Mouse (Mus musculus): Measurements from ENCODE around the gene Tapbp. TPM values are rescaled to one million over a fixed set of nuclear protein-coding genes. Genes with fewer than 3 reads are reported as not detected.

Gene Tapbp
- polyA plus RNA-seq, 1 experiment from 2014 or later = 102 TPM

- Histone ChIP-seq H3K27ac (ENCODE audit: low read depth, low read length) (peak overlapping the region; percentile 92; the same call in 1 of the 2 replicates), H3K4me2 (replicated peaks; ENCODE audit: low read depth) (peak overlapping the region; percentile 77), H3K4me3 (ENCODE audit: low read depth, low read length) (peak overlapping the region; percentile 70), H3K36me3 (ENCODE audit: control insufficient read depth, insufficient read depth) (peaks cover 38% of the 10 kb centered on the region), H3K9me3 (ENCODE audit: control insufficient read depth) (no peaks in the 10 kb centered on the region), H3K9ac (ENCODE audit: low read depth, low read length) (peak overlapping the region; percentile 77), H3K4me1 (replicated peaks; ENCODE audit: control insufficient read depth, insufficient read depth, low read length) (peaks cover 10% of the 10 kb centered on the region; the same call in 1 of the 2 replicates), H3K27me3 (replicated peaks; ENCODE audit: control insufficient read depth, insufficient read depth, low read length) (no peaks in the 10 kb centered on the region)
- no peak for ATAC-seq
- no peak for TF ChIP-seq CTCF (IDR thresholded peaks at IDR 0.05; ENCODE audit: low read depth)
- WGBS = 6% methylated on average over 10 of the region's 10 CpGs
Observed at GRCm38 (mm10) chr17:33956336-33956735, 40.6 kb downstream of the Tapbp start.

GRCm38 (mm10) chr17:33957493-33957892 is 41.8 kb downstream of the Tapbp start:
- Histone ChIP-seq H3K4me1 (replicated peaks; ENCODE audit: control insufficient read depth, insufficient read depth, low read length) (peaks cover 10% of the 10 kb centered on the region; the same call in 1 of the 2 replicates), H3K9me3 (ENCODE audit: control insufficient read depth) (no peaks in the 10 kb centered on the region), H3K4me2 (replicated peaks; ENCODE audit: low read depth) (no peak overlapping the region), H3K9ac (ENCODE audit: low read depth, low read length) (no peak overlapping the region), H3K4me3 (ENCODE audit: low read depth, low read length) (no peak overlapping the region), H3K36me3 (ENCODE audit: control insufficient read depth, insufficient read depth) (peaks cover 49% of the 10 kb centered on the region), H3K27ac (ENCODE audit: low read depth, low read length) (no peak overlapping the region), H3K27me3 (replicated peaks; ENCODE audit: control insufficient read depth, insufficient read depth, low read length) (no peaks in the 10 kb centered on the region)
- no peak for ATAC-seq
- no peak for TF ChIP-seq CTCF (IDR thresholded peaks at IDR 0.05; ENCODE audit: low read depth)
- 93% methylated on average over 6 of the region's 6 CpGs for WGBS

- H3K9me3 ChIP-seq (ENCODE audit: control insufficient read depth) = no peaks in the 10 kb centered on the region
- ATAC-seq = no peak
- TF ChIP-seq CTCF (IDR thresholded peaks at IDR 0.05; ENCODE audit: low read depth) = no peak
- H3K27ac ChIP-seq (ENCODE audit: low read depth, low read length) = no peak overlapping the region
- no peaks in the 10 kb centered on the region for H3K27me3 ChIP-seq (replicated peaks; ENCODE audit: control insufficient read depth, insufficient read depth, low read length)
- H3K4me3 ChIP-seq (ENCODE audit: low read depth, low read length) = no peak overlapping the region
- peaks cover 51% of the 10 kb centered on the region for H3K36me3 ChIP-seq (ENCODE audit: control insufficient read depth, insufficient read depth)
- H3K9ac ChIP-seq (ENCODE audit: low read depth, low read length) = no peak overlapping the region
- no peak overlapping the region for H3K4me2 ChIP-seq (replicated peaks; ENCODE audit: low read depth)
- WGBS = 96% methylated on average over 11 of the region's 11 CpGs
- H3K4me1 ChIP-seq (replicated peaks; ENCODE audit: control insufficient read depth, insufficient read depth, low read length) = peaks cover 10% of the 10 kb centered on the region; the same call in 1 of the 2 replicates
Observed at GRCm38 (mm10) chr17:33958451-33958850, 42.8 kb downstream of the Tapbp start.

GRCm38 (mm10) chr17:33959135-33959534 is 43.4 kb downstream of the Tapbp start:
- Histone ChIP-seq H3K4me3 (ENCODE audit: low read depth, low read length) (no peak overlapping the region), H3K27me3 (replicated peaks; ENCODE audit: control insufficient read depth, insufficient read depth, low read length) (no peaks in the 10 kb centered on the region), H3K27ac (ENCODE audit: low read depth, low read length) (no peak overlapping the region), H3K9ac (ENCODE audit: low read depth, low read length) (no peak overlapping the region), H3K4me2 (replicated peaks; ENCODE audit: low read depth) (no peak overlapping the region), H3K9me3 (ENCODE audit: control insufficient read depth) (no peaks in the 10 kb centered on the region), H3K4me1 (replicated peaks; ENCODE audit: control insufficient read depth, insufficient read depth, low read length) (peaks cover 10% of the 10 kb centered on the region; the same call in 1 of the 2 replicates), H3K36me3 (ENCODE audit: control insufficient read depth, insufficient read depth) (peaks cover 57% of the 10 kb centered on the region)
- WGBS = 91% methylated on average over 13 of the region's 13 CpGs
- no peak for TF ChIP-seq CTCF (IDR thresholded peaks at IDR 0.05; ENCODE audit: low read depth)
- no peak for ATAC-seq

- no peak for ATAC-seq
- WGBS = 93% methylated on average over 15 of the region's 15 CpGs
- no peak overlapping the region for H3K4me2 ChIP-seq (replicated peaks; ENCODE audit: low read depth)
- H3K36me3 ChIP-seq (ENCODE audit: control insufficient read depth, insufficient read depth) = peaks cover 58% of the 10 kb centered on the region
- no peaks in the 10 kb centered on the region for H3K9me3 ChIP-seq (ENCODE audit: control insufficient read depth)
- peaks cover 5% of the 10 kb centered on the region; the same call in 1 of the 2 replicates for H3K4me1 ChIP-seq (replicated peaks; ENCODE audit: control insufficient read depth, insufficient read depth, low read length)
- H3K4me3 ChIP-seq (ENCODE audit: low read depth, low read length) = no peak overlapping the region
- no peak for TF ChIP-seq CTCF (IDR thresholded peaks at IDR 0.05; ENCODE audit: low read depth)
- H3K9ac ChIP-seq (ENCODE audit: low read depth, low read length) = no peak overlapping the region
- no peaks in the 10 kb centered on the region for H3K27me3 ChIP-seq (replicated peaks; ENCODE audit: control insufficient read depth, insufficient read depth, low read length)
- no peak overlapping the region for H3K27ac ChIP-seq (ENCODE audit: low read depth, low read length)
Observed at GRCm38 (mm10) chr17:33959948-33960347, 44.2 kb downstream of the Tapbp start.

GRCm38 (mm10) chr17:33962876-33963275 is 47.2 kb downstream of the Tapbp start:
- no peak overlapping the region for H3K4me2 ChIP-seq (replicated peaks; ENCODE audit: low read depth)
- no peak overlapping the region for H3K27ac ChIP-seq (ENCODE audit: low read depth, low read length)
- no peak for TF ChIP-seq CTCF (IDR thresholded peaks at IDR 0.05; ENCODE audit: low read depth)
- no peak overlapping the region for H3K9ac ChIP-seq (ENCODE audit: low read depth, low read length)
- H3K4me3 ChIP-seq (ENCODE audit: low read depth, low read length) = no peak overlapping the region
- H3K36me3 ChIP-seq (ENCODE audit: control insufficient read depth, insufficient read depth) = peaks cover 70% of the 10 kb centered on the region
- no peaks in the 10 kb centered on the region for H3K27me3 ChIP-seq (replicated peaks; ENCODE audit: control insufficient read depth, insufficient read depth, low read length)
- no peaks in the 10 kb centered on the region for H3K9me3 ChIP-seq (ENCODE audit: control insufficient read depth)
- no peaks in the 10 kb centered on the region for H3K4me1 ChIP-seq (replicated peaks; ENCODE audit: control insufficient read depth, insufficient read depth, low read length)
- WGBS = 93% methylated on average over 7 of the region's 7 CpGs
- no peak for ATAC-seq

All from intestine, postnatal 0 days (tissue).